Mouse (Mus musculus): ENCODE measurements at regions not wholly inside any gene's neighbourhood (a gene's known extent, or its start where the extent isn't known, plus 50 kb on each side); places are given as distances from the start of the nearest gene placed in this dataset.

DNA sequence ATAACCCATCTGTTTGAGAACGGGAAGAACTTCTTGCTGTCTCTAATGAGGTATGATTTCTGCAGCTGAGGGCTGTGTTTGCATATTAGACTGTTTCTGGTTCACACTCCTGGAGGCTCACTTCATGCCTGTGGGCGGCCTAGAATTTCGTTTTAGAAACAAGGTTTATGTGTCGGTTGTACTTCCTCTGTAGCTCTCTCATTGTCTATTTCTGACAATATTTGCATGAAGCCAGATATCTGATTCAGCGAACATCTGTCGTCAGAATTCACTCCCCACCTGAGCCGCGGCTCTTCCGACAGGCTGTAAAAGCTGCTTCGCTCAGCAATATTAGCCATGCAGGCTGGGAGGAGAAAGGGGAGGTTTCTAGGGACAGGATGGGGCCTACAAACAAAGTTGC is 233.4 kb downstream of the Adra2a start:
- Histone ChIP-seq H3K27me3 (ENCODE audit: control insufficient read depth, insufficient read depth, low read length) (no peaks in the 10 kb centered on the region), H3K4me2 (no peak overlapping the region), H3K9ac (ENCODE audit: low read length) (no peak overlapping the region), H3K4me1 (ENCODE audit: control insufficient read depth, insufficient read depth, low read length) (no peaks in the 10 kb centered on the region), H3K27ac (ENCODE audit: low read depth, low read length) (no peak overlapping the region), H3K4me3 (ENCODE audit: low read depth, low read length) (no peak overlapping the region), H3K36me3 (ENCODE audit: control insufficient read depth, insufficient read depth, low read length) (no peaks in the 10 kb centered on the region), H3K9me3 (ENCODE audit: control insufficient read depth, low read length) (no peaks in the 10 kb centered on the region)
- DNase-seq (ENCODE audit: low spot score, missing footprints): no peak
- no peak for ATAC-seq (ENCODE audit: low FRiP score)
- WGBS: 92% methylated on average over 10 of the region's 10 CpGs

DNA sequence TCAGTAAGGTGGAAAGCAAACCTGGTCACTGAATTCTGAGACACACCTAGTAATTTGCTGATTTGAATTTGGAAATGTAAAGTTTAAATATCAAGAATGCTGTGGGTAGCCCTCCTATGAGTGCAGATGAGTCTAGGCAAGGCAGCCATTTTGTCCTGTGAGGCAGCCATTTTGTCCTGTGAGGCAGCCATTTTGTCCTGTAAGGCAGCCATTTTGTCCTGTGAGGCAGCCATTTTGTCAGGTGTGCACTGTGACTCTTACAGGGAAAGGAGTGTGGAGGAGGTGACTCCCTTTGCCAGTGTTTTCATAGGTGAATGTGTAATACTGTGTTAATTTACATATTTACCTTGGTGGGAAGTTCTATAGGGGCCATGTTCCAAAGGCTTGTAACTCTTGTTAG is 241.5 kb downstream of the Adra2a start:
- H3K4me1 ChIP-seq (ENCODE audit: control insufficient read depth, insufficient read depth, low read length): no peaks in the 10 kb centered on the region
- no peak overlapping the region for H3K27ac ChIP-seq (ENCODE audit: low read depth, low read length)
- H3K4me2 ChIP-seq: no peak overlapping the region
- H3K9me3 ChIP-seq (ENCODE audit: control insufficient read depth, low read length): no peaks in the 10 kb centered on the region
- no peak for ATAC-seq (ENCODE audit: low FRiP score)
- DNase-seq (ENCODE audit: low spot score, missing footprints): no peak
- H3K27me3 ChIP-seq (ENCODE audit: control insufficient read depth, insufficient read depth, low read length): no peaks in the 10 kb centered on the region
- no peaks in the 10 kb centered on the region for H3K36me3 ChIP-seq (ENCODE audit: control insufficient read depth, insufficient read depth, low read length)
- H3K9ac ChIP-seq (ENCODE audit: low read length): no peak overlapping the region
- no peak overlapping the region for H3K4me3 ChIP-seq (ENCODE audit: low read depth, low read length)

DNA sequence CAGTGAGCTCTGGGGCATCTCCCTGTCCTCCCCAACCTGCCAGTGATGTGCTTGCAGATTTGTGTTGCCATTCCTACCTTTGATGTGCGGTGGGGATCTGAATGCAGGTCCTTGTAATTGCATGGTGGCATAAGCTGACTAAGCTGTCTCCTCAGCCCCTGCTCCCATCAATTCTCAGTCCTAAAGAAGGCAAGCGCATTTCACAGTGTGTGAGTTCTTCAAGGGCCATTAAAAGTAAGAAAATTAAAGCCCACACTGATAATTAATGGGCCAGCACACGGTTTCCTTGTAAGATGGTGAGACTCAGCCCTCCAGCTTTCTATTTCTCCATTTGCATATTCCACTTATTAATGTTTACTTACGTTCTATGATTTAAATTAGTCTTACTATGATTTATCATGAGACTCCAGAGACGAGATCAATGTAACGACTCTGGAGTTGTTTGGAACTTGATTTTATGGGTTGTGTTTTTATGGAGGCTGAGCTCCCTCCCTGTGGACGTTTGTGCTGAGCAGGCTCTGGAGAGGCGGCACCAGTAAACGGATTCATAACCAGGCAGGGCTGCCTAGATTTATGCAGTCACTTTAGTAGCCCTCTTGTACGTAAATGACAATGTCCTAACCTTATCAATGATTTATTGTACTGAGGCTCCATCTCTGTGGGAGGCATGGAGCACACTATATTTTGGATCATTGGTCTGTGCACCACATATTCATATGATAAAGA is 253.9 kb downstream of the Adra2a start:
- no peaks in the 10 kb centered on the region for H3K4me1 ChIP-seq (ENCODE audit: control insufficient read depth, insufficient read depth, low read length)
- WGBS: 87% methylated on average over 10 of the region's 10 CpGs
- no peak overlapping the region for H3K4me3 ChIP-seq (ENCODE audit: low read depth, low read length)
- no peaks in the 10 kb centered on the region for H3K27me3 ChIP-seq (ENCODE audit: control insufficient read depth, insufficient read depth, low read length)
- ATAC-seq (ENCODE audit: low FRiP score) (no peak), DNase-seq (ENCODE audit: low spot score, missing footprints) (no peak)
- H3K27ac ChIP-seq (ENCODE audit: low read depth, low read length): no peak overlapping the region
- H3K36me3 ChIP-seq (ENCODE audit: control insufficient read depth, insufficient read depth, low read length): no peaks in the 10 kb centered on the region
- no peaks in the 10 kb centered on the region for H3K9me3 ChIP-seq (ENCODE audit: control insufficient read depth, low read length)
- no peak overlapping the region for H3K4me2 ChIP-seq
- H3K9ac ChIP-seq (ENCODE audit: low read length): no peak overlapping the region

DNA sequence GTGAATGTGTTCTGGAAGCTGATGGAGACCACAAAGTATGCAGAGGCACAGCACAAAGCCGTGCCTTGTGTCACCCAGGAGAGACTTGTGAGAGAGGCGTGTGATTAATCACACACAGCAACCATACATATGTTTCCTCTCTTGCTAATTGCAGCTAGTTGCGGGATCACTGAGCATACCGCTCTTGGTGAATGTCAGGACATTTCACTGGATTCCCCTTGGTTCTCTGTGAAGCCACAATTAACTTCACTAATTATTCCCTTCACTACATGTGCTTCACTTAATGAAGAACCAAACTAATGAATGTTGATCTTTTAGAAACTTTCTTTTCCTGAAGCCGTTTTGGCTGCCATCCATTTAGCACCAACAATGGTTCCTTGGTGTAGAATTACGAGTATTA is 267.3 kb downstream of the Adra2a start:
- Histone ChIP-seq H3K9me3 (ENCODE audit: control insufficient read depth, low read length) (no peaks in the 10 kb centered on the region), H3K27me3 (ENCODE audit: control insufficient read depth, insufficient read depth, low read length) (no peaks in the 10 kb centered on the region), H3K4me3 (ENCODE audit: low read depth, low read length) (no peak overlapping the region), H3K9ac (ENCODE audit: low read length) (no peak overlapping the region), H3K4me2 (no peak overlapping the region), H3K36me3 (ENCODE audit: control insufficient read depth, insufficient read depth, low read length) (no peaks in the 10 kb centered on the region), H3K4me1 (ENCODE audit: control insufficient read depth, insufficient read depth, low read length) (no peaks in the 10 kb centered on the region), H3K27ac (ENCODE audit: low read depth, low read length) (no peak overlapping the region)
- DNase-seq (ENCODE audit: low spot score, missing footprints) (no peak), ATAC-seq (ENCODE audit: low FRiP score) (no peak)
- 88% methylated on average over 6 of the region's 6 CpGs for WGBS

DNA sequence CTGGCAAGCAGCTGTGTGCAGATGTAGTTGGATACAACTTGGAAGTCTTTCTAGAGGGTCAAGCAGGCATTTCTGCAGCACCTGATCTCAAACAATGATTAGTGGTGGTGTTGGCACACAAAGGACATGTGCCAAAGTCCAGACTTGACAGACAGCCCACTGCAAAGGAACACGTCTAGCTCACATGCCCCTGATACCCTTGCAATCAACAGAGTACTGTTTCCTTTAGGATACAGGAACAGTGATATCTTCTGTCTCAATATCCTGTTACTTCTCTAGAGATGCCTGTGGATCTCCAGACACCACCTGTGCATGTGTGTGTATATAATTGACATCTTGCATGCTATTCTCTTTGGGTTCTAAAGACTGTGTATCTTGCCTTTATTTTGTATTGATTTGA is 267.8 kb downstream of the Adra2a start:
- ATAC-seq (ENCODE audit: low FRiP score) (no peak), DNase-seq (ENCODE audit: low spot score, missing footprints) (peak; percentile 39)
- no peaks in the 10 kb centered on the region for H3K36me3 ChIP-seq (ENCODE audit: control insufficient read depth, insufficient read depth, low read length)
- H3K27me3 ChIP-seq (ENCODE audit: control insufficient read depth, insufficient read depth, low read length): no peaks in the 10 kb centered on the region
- no peak overlapping the region for H3K4me3 ChIP-seq (ENCODE audit: low read depth, low read length)
- H3K9me3 ChIP-seq (ENCODE audit: control insufficient read depth, low read length): no peaks in the 10 kb centered on the region
- WGBS: 85% methylated on average over 1 of the region's 1 CpGs
- no peak overlapping the region for H3K27ac ChIP-seq (ENCODE audit: low read depth, low read length)
- H3K4me2 ChIP-seq: no peak overlapping the region
- H3K4me1 ChIP-seq (ENCODE audit: control insufficient read depth, insufficient read depth, low read length): no peaks in the 10 kb centered on the region
- H3K9ac ChIP-seq (ENCODE audit: low read length): no peak overlapping the region

DNA sequence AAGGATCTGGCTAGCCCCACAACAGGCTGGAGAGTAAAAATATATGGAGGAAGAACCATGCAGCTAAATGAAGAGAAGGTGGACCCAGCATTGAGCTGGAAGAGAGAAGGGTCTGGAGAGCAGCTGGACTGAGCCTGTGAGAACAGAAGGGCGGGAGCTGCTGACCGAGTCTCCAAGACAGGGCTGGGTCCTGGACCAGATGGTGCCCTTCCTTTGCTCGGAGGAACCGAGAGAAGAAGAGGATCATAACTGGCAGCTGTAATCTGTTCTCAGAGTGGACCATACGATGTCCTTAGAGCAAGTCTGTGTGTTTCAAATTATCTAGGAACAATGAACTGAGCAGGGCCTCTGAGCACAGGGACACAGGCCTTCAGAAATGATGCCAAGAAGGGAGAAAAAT is 279.3 kb downstream of the Adra2a start:
- ATAC-seq (ENCODE audit: low FRiP score) (no peak), DNase-seq (ENCODE audit: low spot score, missing footprints) (no peak)
- no peak overlapping the region for H3K9ac ChIP-seq (ENCODE audit: low read length)
- H3K9me3 ChIP-seq (ENCODE audit: control insufficient read depth, low read length): no peaks in the 10 kb centered on the region
- no peaks in the 10 kb centered on the region for H3K36me3 ChIP-seq (ENCODE audit: control insufficient read depth, insufficient read depth, low read length)
- WGBS: 74% methylated on average over 5 of the region's 5 CpGs
- no peak overlapping the region for H3K4me3 ChIP-seq (ENCODE audit: low read depth, low read length)
- no peaks in the 10 kb centered on the region for H3K4me1 ChIP-seq (ENCODE audit: control insufficient read depth, insufficient read depth, low read length)
- no peaks in the 10 kb centered on the region for H3K27me3 ChIP-seq (ENCODE audit: control insufficient read depth, insufficient read depth, low read length)
- H3K4me2 ChIP-seq: no peak overlapping the region
- no peak overlapping the region for H3K27ac ChIP-seq (ENCODE audit: low read depth, low read length)

DNA sequence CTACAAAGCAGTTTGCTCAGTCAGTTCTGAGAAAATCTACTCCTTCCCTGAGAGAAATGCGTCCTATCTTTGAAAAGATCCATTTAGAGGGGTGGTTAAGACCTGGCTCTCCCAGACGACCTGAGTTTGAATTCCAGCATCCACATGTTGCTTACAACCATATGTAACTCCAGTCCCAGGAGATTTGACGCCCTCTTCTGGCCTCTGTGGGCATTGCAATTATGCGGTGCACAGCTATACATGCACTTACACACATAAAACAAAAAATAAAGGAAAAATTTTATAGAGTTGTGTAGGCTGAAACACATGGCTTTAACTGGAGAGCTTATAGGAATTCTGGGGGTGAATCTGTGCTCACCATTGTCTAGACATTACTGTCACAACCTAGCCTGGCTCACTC is 281.0 kb downstream of the Adra2a start:
- ATAC-seq (ENCODE audit: low FRiP score) (no peak), DNase-seq (ENCODE audit: low spot score, missing footprints) (no peak)
- Histone ChIP-seq H3K4me2 (no peak overlapping the region), H3K9ac (ENCODE audit: low read length) (no peak overlapping the region), H3K27ac (ENCODE audit: low read depth, low read length) (no peak overlapping the region), H3K27me3 (ENCODE audit: control insufficient read depth, insufficient read depth, low read length) (no peaks in the 10 kb centered on the region), H3K36me3 (ENCODE audit: control insufficient read depth, insufficient read depth, low read length) (no peaks in the 10 kb centered on the region), H3K9me3 (ENCODE audit: control insufficient read depth, low read length) (no peaks in the 10 kb centered on the region), H3K4me1 (ENCODE audit: control insufficient read depth, insufficient read depth, low read length) (no peaks in the 10 kb centered on the region), H3K4me3 (ENCODE audit: low read depth, low read length) (no peak overlapping the region)
- 58% methylated on average over 4 of the region's 4 CpGs for whole genome bisulfite sequencing

DNA sequence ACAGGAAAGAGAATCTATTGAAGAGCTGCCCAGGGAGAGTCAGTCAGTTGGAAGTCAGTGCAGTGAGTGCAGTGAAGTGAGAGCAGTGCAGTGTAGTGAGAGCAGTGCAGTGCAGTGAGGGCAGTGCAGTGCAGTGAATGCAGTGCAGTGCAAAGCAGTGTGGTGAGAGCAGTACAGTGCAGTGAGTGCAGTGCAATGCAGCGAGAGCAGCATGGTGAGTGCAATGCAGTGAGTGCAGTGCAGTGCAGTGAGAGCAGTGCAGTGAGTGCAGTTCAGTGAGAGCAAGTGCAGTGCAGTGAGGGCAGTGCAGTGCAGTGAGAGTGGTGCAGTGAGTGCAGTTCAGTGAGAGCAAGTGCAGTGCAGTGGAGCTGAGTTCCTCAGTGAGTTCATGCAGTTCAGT is 288.2 kb downstream of the Adra2a start:
- Histone ChIP-seq H3K9ac (ENCODE audit: low read length) (no peak overlapping the region), H3K36me3 (ENCODE audit: control insufficient read depth, insufficient read depth, low read length) (no peaks in the 10 kb centered on the region), H3K9me3 (ENCODE audit: control insufficient read depth, low read length) (no peaks in the 10 kb centered on the region), H3K27ac (ENCODE audit: low read depth, low read length) (no peak overlapping the region), H3K4me1 (ENCODE audit: control insufficient read depth, insufficient read depth, low read length) (no peaks in the 10 kb centered on the region), H3K4me3 (ENCODE audit: low read depth, low read length) (no peak overlapping the region), H3K4me2 (no peak overlapping the region), H3K27me3 (ENCODE audit: control insufficient read depth, insufficient read depth, low read length) (no peaks in the 10 kb centered on the region)
- DNase-seq (ENCODE audit: low spot score, missing footprints): no peak
- WGBS: 88% methylated on average over 1 of the region's 1 CpGs
- no peak for ATAC-seq (ENCODE audit: low FRiP score)

DNA sequence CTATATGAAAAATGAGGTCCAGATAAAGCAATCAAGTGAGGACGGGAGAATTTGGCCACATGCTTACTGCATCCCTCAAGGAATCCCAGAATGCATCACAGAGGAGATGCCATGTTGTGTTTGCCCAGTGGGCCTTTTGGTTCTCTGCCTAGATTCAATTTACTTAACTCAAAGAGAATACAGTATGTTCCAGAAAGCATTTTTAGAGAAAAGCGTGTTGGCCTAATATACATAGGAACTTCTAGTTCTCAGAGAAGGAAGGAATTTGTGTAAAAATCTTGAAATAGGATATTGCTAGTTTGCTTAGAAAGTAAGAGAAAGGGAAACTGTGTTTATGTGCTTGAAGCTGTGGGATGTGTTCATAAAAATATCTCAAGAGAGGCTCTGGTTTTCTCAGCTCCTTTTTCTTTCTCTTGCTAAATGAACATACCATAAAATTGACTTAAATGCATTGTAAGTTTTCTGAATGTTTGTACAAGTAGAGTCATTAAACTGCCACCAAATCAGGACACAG is 296.9 kb downstream of the Adra2a start:
- Histone ChIP-seq H3K9ac (ENCODE audit: low read length) (no peak overlapping the region), H3K4me2 (no peak overlapping the region), H3K27me3 (ENCODE audit: control insufficient read depth, insufficient read depth, low read length) (no peaks in the 10 kb centered on the region), H3K4me1 (ENCODE audit: control insufficient read depth, insufficient read depth, low read length) (no peaks in the 10 kb centered on the region), H3K27ac (ENCODE audit: low read depth, low read length) (no peak overlapping the region), H3K9me3 (ENCODE audit: control insufficient read depth, low read length) (no peaks in the 10 kb centered on the region), H3K36me3 (ENCODE audit: control insufficient read depth, insufficient read depth, low read length) (no peaks in the 10 kb centered on the region), H3K4me3 (ENCODE audit: low read depth, low read length) (no peak overlapping the region)
- ATAC-seq (ENCODE audit: low FRiP score) (no peak), DNase-seq (ENCODE audit: low spot score, missing footprints) (no peak)
- 90% methylated on average over 2 of the region's 2 CpGs for WGBS
